Mouse (Mus musculus): ENCODE results near the gene Gsk3b.

DNA sequence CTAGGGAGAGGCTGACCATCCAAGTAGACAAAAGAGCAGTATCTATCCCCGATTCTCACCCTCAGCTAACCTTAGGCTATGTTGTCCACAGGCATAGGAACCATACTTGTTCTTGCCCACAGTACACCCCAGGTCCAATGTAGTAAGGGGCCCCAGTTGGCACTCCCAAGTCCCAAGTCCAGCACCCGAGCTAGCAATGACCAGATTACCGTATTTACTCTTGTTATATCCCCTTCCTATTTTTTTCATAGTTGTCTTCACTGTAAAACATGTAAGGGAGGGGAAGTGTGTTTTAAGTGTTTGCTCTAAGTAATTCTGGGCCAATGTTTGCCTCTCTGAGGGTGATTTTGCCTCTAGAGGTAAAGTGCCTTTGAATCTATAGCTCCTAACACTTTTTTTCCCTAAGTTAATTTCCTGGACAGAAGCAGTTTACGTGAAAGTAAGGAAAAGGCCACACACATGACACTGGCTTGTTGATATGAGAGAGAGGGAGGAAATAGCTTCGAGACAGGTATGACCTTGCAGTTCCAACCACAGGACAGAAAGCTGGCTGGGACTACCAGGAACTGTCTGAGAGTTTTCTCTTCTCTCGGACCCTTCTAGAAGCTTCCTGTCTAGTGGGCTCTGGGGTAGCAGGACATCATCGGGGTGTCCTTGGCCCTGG is 206.0 kb downstream of the Gsk3b start, which contains the start of gene Nr1i2:
- TF ChIP-seq CTCF (IDR thresholded peaks at IDR 0.05), result no peak
- TF ChIP-seq EP300 (IDR thresholded peaks at IDR 0.05), result no peak

All from lung, postnatal 0 days (tissue).